Mouse (Mus musculus) cortical plate, adult 2 months (tissue): Measurements from ENCODE around the gene Zfp738. TPM values are rescaled to one million over a fixed set of nuclear protein-coding genes. Genes with fewer than 3 reads are reported as not detected.

Experiments used
- H3K27ac ChIP-seq: fragments of 200-500 bp; 2 replicates; pipeline ENCODE4 v1.5.1; 2012; ENCODE audit warnings: low read length, control low read depth, inconsistent platforms; ENCODE audit not compliant: insufficient read depth
- H3K4me1 ChIP-seq: fragments of 200-500 bp; 2 replicates; pipeline ENCODE4 v1.6.1; 2011; ENCODE audit warnings: low read length; ENCODE audit not compliant: control insufficient read depth, insufficient read depth
- H3K4me3 ChIP-seq: fragments of 200-500 bp; 2 replicates; pipeline ENCODE4 v1.5.1; 2011; ENCODE audit warnings: mild to moderate bottlenecking, low read length, control low read depth; ENCODE audit not compliant: insufficient read depth
- CTCF ChIP-seq: fragments of 200-500 bp; IDR thresholded peaks from 2 replicates; pipeline ENCODE4 v1.5.1; 2011; ENCODE audit warnings: mild to moderate bottlenecking, control low read depth, low read length; ENCODE audit not compliant: insufficient read depth; ENCODE audit errors: extremely low read depth
- POLR2A ChIP-seq: fragments of 200-500 bp; IDR thresholded peaks from 2 replicates; pipeline ENCODE4 v1.6.1; 2011; ENCODE audit warnings: mild to moderate bottlenecking, low read length, control low read depth; ENCODE audit not compliant: insufficient read depth; ENCODE audit errors: extremely low read depth
- polyA plus RNA-seq: library from polyadenylated mRNA; depleted of rRNA; stranded (reverse); fragments of >200 nt; gene quantifications from 2 replicates; pipeline ENCODE4 v1.2.3, GENCODE M21; 2012; rRNA removed

The Zfp738 gene
- polyA plus RNA-seq, 1 experiment, result 11.9 TPM

GRCm38 (mm10) chr13:67637294-67638007, 49.4 kb downstream of the Zfp738 start, which contains the start of the genes Gm49345 and Zfp729a:
Gene Gm49345, minus strand, starts transcription at chr13:67637769.
Gene Zfp729a, minus strand, starts transcription at chr13:67637791.
- 0 out of 2 replicates have a peak within 1 kb of the TSS, but pooled peaks have one; percentile 4 for H3K27ac ChIP-seq
- H3K4me3 ChIP-seq, result peak within 1 kb of the TSS; percentile 96
- H3K4me1 ChIP-seq, result no peaks in the 10 kb centered on the region
- TF ChIP-seq CTCF (peak; percentile 38; the same call in 1 of the 2 replicates), POLR2A (0 out of 2 replicates have a peak, but pooled peaks have one; percentile 24)

GRCm38 (mm10) chr13:67610108-67610507, 76.8 kb downstream of the Zfp738 start:
- H3K4me1 ChIP-seq, result no peaks in the 10 kb centered on the region
- H3K4me3 ChIP-seq, result peak overlapping the region; percentile 99; the same call in 1 of the 2 replicates
- H3K27ac ChIP-seq, result no peak overlapping the region
- no peak for TF ChIP-seq POLR2A
- TF ChIP-seq CTCF, result no peak

- peak within 1 kb of the TSS; percentile 99 for H3K4me3 ChIP-seq
- H3K4me1 ChIP-seq, result no peaks in the 10 kb centered on the region
- H3K27ac ChIP-seq, result peak within 1 kb of the TSS; percentile 66; the same call in 1 of the 2 replicates
- TF ChIP-seq POLR2A (0 out of 2 replicates have a peak, but pooled peaks have one; percentile 12), CTCF (no peak)
These were observed 77.6 kb downstream of the Zfp738 start, which contains the start of gene Zfp729b for GRCm38 (mm10) chr13:67609066-67609876. Gene Zfp729b, minus strand, starts transcription at chr13:67609707.

Other genes with a start within 250 kb of the Zfp738 start
- 9.1 TPM in 2 replicates for gene Zfp874a, start 235.4 kb downstream of the Zfp738 start, polyA plus RNA-seq
- gene Zfp874b, start 202.8 kb downstream of the Zfp738 start, polyA plus RNA-seq, result 10.0 and 11.5 TPM in 2 replicates
- gene Zfp58, start 186.5 kb downstream of the Zfp738 start, polyA plus RNA-seq, result 5.6 and 5.7 TPM in 2 replicates
- gene Gm26965, start 160.9 kb downstream of the Zfp738 start, polyA plus RNA-seq, result 0.15 TPM in 1 of 2 replicates, not detected in the other
- 27.9 and 29.4 TPM in 2 replicates for gene Zfp87, start 160.9 kb downstream of the Zfp738 start, polyA plus RNA-seq
- gene Zfp748, start 133.2 kb downstream of the Zfp738 start, polyA plus RNA-seq, result 5.0 and 5.2 TPM in 2 replicates
- gene Zfp729b, start 77.4 kb downstream of the Zfp738 start, polyA plus RNA-seq, result 3.4 and 3.5 TPM in 2 replicates
- gene Gm49345, start 49.3 kb downstream of the Zfp738 start, polyA plus RNA-seq, result not detected in 2 replicates
- gene Zfp729a, start 49.3 kb downstream of the Zfp738 start, polyA plus RNA-seq, result 3.8 and 4.4 TPM in 2 replicates
- 4.8 and 5.1 TPM in 2 replicates for gene Zfp65, start 42.1 kb upstream of the Zfp738 start, polyA plus RNA-seq
- 3.6 and 3.7 TPM in 2 replicates for gene Zfp85, start 68.2 kb upstream of the Zfp738 start, polyA plus RNA-seq
- gene Zfp493, start 92.6 kb upstream of the Zfp738 start, polyA plus RNA-seq, result 3.1 and 3.2 TPM in 2 replicates
- gene Zfp273, start 126.7 kb upstream of the Zfp738 start, polyA plus RNA-seq, result 4.4 and 5.8 TPM in 2 replicates
- gene Gm10037, start 144.0 kb upstream of the Zfp738 start, polyA plus RNA-seq, result 16.6 and 18.0 TPM in 2 replicates
- 0.21 TPM in 2 replicates for gene BC048507, start 176.3 kb upstream of the Zfp738 start, polyA plus RNA-seq